Mouse (Mus musculus) lung, postnatal 0 days (tissue): ENCODE results near the gene Mta1.

Experiments
- CTCF ChIP-seq: IDR thresholded peaks from 2 replicates; pipeline ENCODE4 v1.5.1; 2016; ENCODE audit warnings: antibody characterized with exemption, mild to moderate bottlenecking
- EP300 ChIP-seq: IDR thresholded peaks from 2 replicates; pipeline ENCODE4 v1.6.1; 2016; ENCODE audit warnings: antibody characterized with exemption, mild to moderate bottlenecking, control low read depth

DNA sequence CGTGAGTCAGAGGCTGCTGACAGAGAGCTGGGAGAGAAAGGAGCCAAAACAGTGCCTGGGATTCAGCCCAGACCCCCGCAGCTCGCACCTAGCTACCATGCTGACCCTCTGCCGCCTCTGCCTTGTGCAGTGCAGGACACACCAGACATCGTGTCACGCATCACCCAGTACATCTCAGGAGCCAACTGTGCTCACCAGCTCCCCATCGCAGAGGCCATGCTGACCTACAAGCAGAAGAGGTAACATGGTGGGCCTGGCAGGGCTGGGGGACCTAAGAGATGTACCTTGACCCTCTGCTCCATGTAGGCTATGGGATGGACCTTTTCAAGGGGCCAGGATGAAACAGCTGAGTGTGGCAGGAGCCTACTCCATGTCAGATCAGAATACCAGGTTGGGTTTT lies 34.4 kb upstream of the Mta1 start:
- TF ChIP-seq CTCF: no peak
- no peak for TF ChIP-seq EP300
